In genomic region chr4:108358498-108358897, GRCm38 (mm10) we compare ENCODE assay signal across 17 mouse cellular contexts. TPM values are rescaled to one million over a fixed set of nuclear protein-coding genes. Genes with fewer than 3 reads are reported as not detected.
DNase-seq lines count a peak whose midpoint lies in the region; ATAC-seq and TF ChIP-seq lines count a peak whose summit lies in the region.
"Had no signal": no experiment of that assay in that cellular context is flagged by ENCODE, and none has a peak within 500 bp of the region (broad histone marks: within the 10 kb centered on the region; RNA-seq: fewer than 3 reads in every experiment).

No protein-coding gene starts in this region.

- TF ChIP-seq POLR2A in heart, adult 2 months (IDR thresholded peaks at IDR 0.05; ENCODE audit: insufficient read depth, low read depth, low read length): no peak

- no peaks in the 10 kb centered on the region for H3K27me3 ChIP-seq in heart, postnatal 0 days (ENCODE audit: control insufficient read depth, insufficient read depth, low read length)
- H3K27me3 ChIP-seq in heart, adult 2 months (ENCODE audit: control insufficient read depth, insufficient read depth, low read length): no peaks in the 10 kb centered on the region
- no peaks in the 10 kb centered on the region for H3K27me3 ChIP-seq in forebrain, embryonic 11.5 days (ENCODE audit: control insufficient read depth, insufficient read depth, low read length)
- H3K27me3 ChIP-seq in hindbrain, embryonic 13.5 days: no peaks in the 10 kb centered on the region
- H3K27me3 ChIP-seq in midbrain, embryonic 16.5 days (ENCODE audit: control insufficient read depth, insufficient read depth, low read depth, low read length): no peaks in the 10 kb centered on the region
- H3K27me3 ChIP-seq: Patski had no signal

- H3K4me3 ChIP-seq in heart, postnatal 0 days (ENCODE audit: low read depth, low read length): no peak overlapping the region
- H3K4me3 ChIP-seq in heart, adult 2 months: no peak overlapping the region
- no peak overlapping the region for H3K4me3 ChIP-seq in forebrain, embryonic 11.5 days (ENCODE audit: low read depth, low read length)
- H3K4me3 ChIP-seq in hindbrain, embryonic 13.5 days: no peak overlapping the region
- H3K4me3 ChIP-seq in midbrain, embryonic 16.5 days (ENCODE audit: low read depth, low read length): no peak overlapping the region

- ATAC-seq in heart, postnatal 0 days (ENCODE audit: insufficient read depth, low read depth): no peak
- ATAC-seq in forebrain, embryonic 11.5 days (replicated peaks; ENCODE audit: low FRiP score): no peak
- ATAC-seq in hindbrain, embryonic 13.5 days (ENCODE audit: low FRiP score): no peak
- no peak for ATAC-seq in midbrain, embryonic 16.5 days
- ATAC-seq in megakaryocyte progenitor cell, adult 5-6 weeks (replicated peaks; ENCODE audit: poor library complexity): no peak
- ATAC-seq: liver, postnatal 0 days; Patski had no signal

- no peak overlapping the region for H3K4me2 ChIP-seq in heart, postnatal 0 days (ENCODE audit: low read depth, low read length)
- H3K4me2 ChIP-seq in forebrain, embryonic 11.5 days (ENCODE audit: low read depth, low read length, severe bottlenecking): no peak overlapping the region
- no peak overlapping the region for H3K4me2 ChIP-seq in hindbrain, embryonic 13.5 days
- no peak overlapping the region for H3K4me2 ChIP-seq in midbrain, embryonic 16.5 days (ENCODE audit: low read length)

- 56% methylated on average over 4 of the region's 4 CpGs for WGBS in heart, postnatal 0 days
- WGBS in heart, adult 2 months: 75% methylated on average over 4 of the region's 4 CpGs
- WGBS in forebrain, embryonic 11.5 days: 14% methylated on average over 4 of the region's 4 CpGs
- WGBS in hindbrain, embryonic 13.5 days: 14% methylated on average over 4 of the region's 4 CpGs
- WGBS in midbrain, embryonic 16.5 days: 9% methylated on average over 4 of the region's 4 CpGs

- peak overlapping the region; percentile 86; the same call in 1 of the 2 replicates for H3K27ac ChIP-seq in heart, postnatal 0 days (ENCODE audit: low read depth)
- H3K27ac ChIP-seq in heart, adult 2 months: no peak overlapping the region
- H3K27ac ChIP-seq in forebrain, embryonic 11.5 days (ENCODE audit: low read depth, low read length): 0 out of 2 replicates have a peak overlapping the region, but pooled peaks have one; percentile 15
- H3K27ac ChIP-seq in hindbrain, embryonic 13.5 days: peak overlapping the region; percentile 96
- peak overlapping the region; percentile 97 for H3K27ac ChIP-seq in midbrain, embryonic 16.5 days (ENCODE audit: low read length)

- no peaks in the 10 kb centered on the region for H3K79me2 ChIP-seq in heart, adult 2 months (replicated peaks; ENCODE audit: control insufficient read depth, insufficient read depth, low read length)

- intact Hi-C loops in heart, adult 2 months (cut with DNase I): no loop called here

- H3K9me3 ChIP-seq in heart, postnatal 0 days (replicated peaks; ENCODE audit: control insufficient read depth, low read length): no peaks in the 10 kb centered on the region
- no peaks in the 10 kb centered on the region for H3K9me3 ChIP-seq in forebrain, embryonic 11.5 days (ENCODE audit: control insufficient read depth, low read length)
- H3K9me3 ChIP-seq in hindbrain, embryonic 13.5 days: no peaks in the 10 kb centered on the region
- no peaks in the 10 kb centered on the region for H3K9me3 ChIP-seq in midbrain, embryonic 16.5 days (replicated peaks; ENCODE audit: control insufficient read depth, low read length, poor library complexity, severe bottlenecking)

- H3K36me3 ChIP-seq in heart, postnatal 0 days (replicated peaks; ENCODE audit: control insufficient read depth, insufficient read depth, low read length): no peaks in the 10 kb centered on the region
- peaks cover 2% of the 10 kb centered on the region; the same call in 1 of the 2 replicates for H3K36me3 ChIP-seq in heart, adult 2 months (ENCODE audit: control insufficient read depth, insufficient read depth, low read length)
- no peaks in the 10 kb centered on the region for H3K36me3 ChIP-seq in forebrain, embryonic 11.5 days (ENCODE audit: control insufficient read depth, insufficient read depth, low read length)
- H3K36me3 ChIP-seq in hindbrain, embryonic 13.5 days: no peaks in the 10 kb centered on the region
- H3K36me3 ChIP-seq in midbrain, embryonic 16.5 days (ENCODE audit: control insufficient read depth, insufficient read depth, low read length): no peaks in the 10 kb centered on the region

- no peak for TF ChIP-seq CTCF in heart, postnatal 0 days (IDR thresholded peaks at IDR 0.05; ENCODE audit: low read depth)
- TF ChIP-seq CTCF in heart, adult 2 months (IDR thresholded peaks at IDR 0.05): no peak

- H3K9ac ChIP-seq in heart, postnatal 0 days (replicated peaks; ENCODE audit: low read depth, low read length): no peak overlapping the region
- no peak overlapping the region for H3K9ac ChIP-seq in heart, adult 2 months (ENCODE audit: low read depth, low read length)
- no peak overlapping the region for H3K9ac ChIP-seq in forebrain, embryonic 11.5 days (ENCODE audit: low read length)
- no peak overlapping the region for H3K9ac ChIP-seq in hindbrain, embryonic 13.5 days
- no peak overlapping the region for H3K9ac ChIP-seq in midbrain, embryonic 16.5 days (ENCODE audit: low read depth, low read length)
- H3K9ac ChIP-seq: liver, postnatal 0 days had no signal

- no peak for TF ChIP-seq EP300 in heart, postnatal 0 days (IDR thresholded peaks at IDR 0.05; ENCODE audit: low read depth)
- TF ChIP-seq EP300 in heart, adult 2 months (IDR thresholded peaks at IDR 0.05; ENCODE audit: insufficient read depth, low read depth, low read length): no peak

- DNase-seq in heart, postnatal 0 days (ENCODE audit: low spot score): no peak
- DNase-seq in heart, adult 2 months: no peak
- no peak for DNase-seq in forebrain, embryonic 11.5 days (ENCODE audit: low spot score)
- DNase-seq in spleen, postnatal 10 days (ENCODE audit: low spot score in 2 of 2): no peak
- DNase-seq: adrenal gland, postnatal 14 days; kidney, adult 18-20 months; liver, postnatal 0 days; right cerebral cortex, postnatal 25 days had no signal

- peaks cover 58% of the 10 kb centered on the region for H3K4me1 ChIP-seq in heart, postnatal 0 days (ENCODE audit: control insufficient read depth, insufficient read depth)
- H3K4me1 ChIP-seq in heart, adult 2 months (ENCODE audit: control insufficient read depth, insufficient read depth, low read length): peaks cover 7% of the 10 kb centered on the region
- peaks cover 29% of the 10 kb centered on the region for H3K4me1 ChIP-seq in forebrain, embryonic 11.5 days (replicated peaks; ENCODE audit: control insufficient read depth, insufficient read depth, low read length)
- H3K4me1 ChIP-seq in hindbrain, embryonic 13.5 days (replicated peaks): peaks cover 50% of the 10 kb centered on the region
- peaks cover 39% of the 10 kb centered on the region for H3K4me1 ChIP-seq in midbrain, embryonic 16.5 days (ENCODE audit: control insufficient read depth, insufficient read depth, low read length)

RNA-seq across cellular contexts. Expression of gene Shisal2a, which starts 24.7 kb away (rescaled TPM):
- 2.2 TPM in 1 of 2 replicates, not detected in the other for total RNA-seq in heart, postnatal 0 days (2014; rRNA removed; ENCODE audit: low replicate concordance)
- 1.4 and 2.0 TPM in 2 replicates for polyA plus RNA-seq in heart, postnatal 0 days (2015; fragmentation: Nextera tagmentation; extraction: Ambion mirVana)
- total RNA-seq in heart, adult 2 months (2021): not detected
- not detected in 2 replicates for polyA plus RNA-seq in heart, adult 2 months (2012; rRNA removed)
- 1.7 and 3.0 TPM in 2 replicates for polyA plus RNA-seq in forebrain, embryonic 11.5 days (2014; fragmentation: Nextera tagmentation; extraction: Ambion mirVana)
- polyA plus RNA-seq in hindbrain, embryonic 13.5 days (2015; fragmentation: Nextera tagmentation; extraction: Ambion mirVana): 4.9 and 5.3 TPM in 2 replicates
- 6.8 and 6.9 TPM in 2 replicates for polyA plus RNA-seq in midbrain, embryonic 16.5 days (2015; fragmentation: Nextera tagmentation; extraction: Ambion mirVana)
- not detected in 2 replicates for total RNA-seq in megakaryocyte progenitor cell, adult 5-6 weeks (2015)
- not detected in 2 replicates for total RNA-seq in megakaryocyte progenitor cell, adult 5-6 weeks (2017)
- total RNA-seq: gastrocnemius, postnatal 4 days; layer of hippocampus, adult 8-10 months; left cerebral cortex, postnatal 36 days; megakaryocyte, adult 5-6 weeks; neutrophil, adult 5-6 weeks had no signal
- polyA plus RNA-seq: Patski had no signal

RNA-seq across cellular contexts. Expression of gene Coa7, which starts 30.6 kb away (rescaled TPM):
- 26.0 and 41.8 TPM in 2 replicates for total RNA-seq in heart, postnatal 0 days (2014; rRNA removed; ENCODE audit: low replicate concordance)
- polyA plus RNA-seq in heart, postnatal 0 days (2015; fragmentation: Nextera tagmentation; extraction: Ambion mirVana): 61.7 and 63.8 TPM in 2 replicates
- 10 to 100 TPM; 29.5 to 40.1 TPM for total RNA-seq in heart, adult 2 months (2021)
- 11.1 and 17.6 TPM in 2 replicates for polyA plus RNA-seq in heart, adult 2 months (2012; rRNA removed)
- polyA plus RNA-seq in forebrain, embryonic 11.5 days (2014; fragmentation: Nextera tagmentation; extraction: Ambion mirVana): 54.5 and 56.8 TPM in 2 replicates
- polyA plus RNA-seq in hindbrain, embryonic 13.5 days (2015; fragmentation: Nextera tagmentation; extraction: Ambion mirVana): 49.9 and 50.0 TPM in 2 replicates
- polyA plus RNA-seq in midbrain, embryonic 16.5 days (2015; fragmentation: Nextera tagmentation; extraction: Ambion mirVana): 46.8 and 58.5 TPM in 2 replicates
- 14.5 and 19.2 TPM in 2 replicates for total RNA-seq in megakaryocyte progenitor cell, adult 5-6 weeks (2015)
- 6.4 and 11.8 TPM in 2 replicates for total RNA-seq in megakaryocyte progenitor cell, adult 5-6 weeks (2017)

RNA-seq across cellular contexts. Expression of gene Gpx7, which starts 48.3 kb away (rescaled TPM):
- 62.7 and 74.2 TPM in 2 replicates for total RNA-seq in heart, postnatal 0 days (2014; rRNA removed; ENCODE audit: low replicate concordance)
- polyA plus RNA-seq in heart, postnatal 0 days (2015; fragmentation: Nextera tagmentation; extraction: Ambion mirVana): 51.7 and 52.3 TPM in 2 replicates
- 1 to 10 TPM; 5.9 to 7.7 TPM for total RNA-seq in heart, adult 2 months (2021)
- polyA plus RNA-seq in heart, adult 2 months (2012; rRNA removed): 14.2 and 16.5 TPM in 2 replicates
- 38.7 and 39.3 TPM in 2 replicates for polyA plus RNA-seq in forebrain, embryonic 11.5 days (2014; fragmentation: Nextera tagmentation; extraction: Ambion mirVana)
- 34.1 and 35.8 TPM in 2 replicates for polyA plus RNA-seq in hindbrain, embryonic 13.5 days (2015; fragmentation: Nextera tagmentation; extraction: Ambion mirVana)
- polyA plus RNA-seq in midbrain, embryonic 16.5 days (2015; fragmentation: Nextera tagmentation; extraction: Ambion mirVana): 26.5 and 26.9 TPM in 2 replicates
- 0.46 and 0.79 TPM in 2 replicates for total RNA-seq in megakaryocyte progenitor cell, adult 5-6 weeks (2015)
- total RNA-seq in megakaryocyte progenitor cell, adult 5-6 weeks (2017): 0.50 and 0.95 TPM in 2 replicates
- polyA plus RNA-seq: Patski had no signal

RNA-seq across cellular contexts. Expression of gene Zyg11b, which starts 57.6 kb away (rescaled TPM):
- total RNA-seq in heart, postnatal 0 days (2014; rRNA removed; ENCODE audit: low replicate concordance): 25.2 and 30.3 TPM in 2 replicates
- 5.6 and 6.5 TPM in 2 replicates for polyA plus RNA-seq in heart, postnatal 0 days (2015; fragmentation: Nextera tagmentation; extraction: Ambion mirVana)
- total RNA-seq in heart, adult 2 months (2021): 10 to 100 TPM; 34.8 to 39.1 TPM
- 10.9 and 24.2 TPM in 2 replicates for polyA plus RNA-seq in heart, adult 2 months (2012; rRNA removed)
- 24.3 and 28.8 TPM in 2 replicates for polyA plus RNA-seq in forebrain, embryonic 11.5 days (2014; fragmentation: Nextera tagmentation; extraction: Ambion mirVana)
- polyA plus RNA-seq in hindbrain, embryonic 13.5 days (2015; fragmentation: Nextera tagmentation; extraction: Ambion mirVana): 27.1 and 27.7 TPM in 2 replicates
- 37.0 and 38.3 TPM in 2 replicates for polyA plus RNA-seq in midbrain, embryonic 16.5 days (2015; fragmentation: Nextera tagmentation; extraction: Ambion mirVana)
- total RNA-seq in megakaryocyte progenitor cell, adult 5-6 weeks (2015): 14.7 and 18.4 TPM in 2 replicates
- total RNA-seq in megakaryocyte progenitor cell, adult 5-6 weeks (2017): 19.2 and 21.5 TPM in 2 replicates
